Mouse (Mus musculus): ENCODE data around the gene Ggn. TPM values are rescaled to one million over a fixed set of nuclear protein-coding genes. Genes with fewer than 3 reads are reported as not detected.
"Not testable (repeated sequence)": the region's sequence is repeated elsewhere in the genome, so short reads cannot be mapped to it uniquely, and the experiment has no call there.

Ggn gene
- polyA plus RNA-seq, 1 experiment = 0.84 TPM

DNA sequence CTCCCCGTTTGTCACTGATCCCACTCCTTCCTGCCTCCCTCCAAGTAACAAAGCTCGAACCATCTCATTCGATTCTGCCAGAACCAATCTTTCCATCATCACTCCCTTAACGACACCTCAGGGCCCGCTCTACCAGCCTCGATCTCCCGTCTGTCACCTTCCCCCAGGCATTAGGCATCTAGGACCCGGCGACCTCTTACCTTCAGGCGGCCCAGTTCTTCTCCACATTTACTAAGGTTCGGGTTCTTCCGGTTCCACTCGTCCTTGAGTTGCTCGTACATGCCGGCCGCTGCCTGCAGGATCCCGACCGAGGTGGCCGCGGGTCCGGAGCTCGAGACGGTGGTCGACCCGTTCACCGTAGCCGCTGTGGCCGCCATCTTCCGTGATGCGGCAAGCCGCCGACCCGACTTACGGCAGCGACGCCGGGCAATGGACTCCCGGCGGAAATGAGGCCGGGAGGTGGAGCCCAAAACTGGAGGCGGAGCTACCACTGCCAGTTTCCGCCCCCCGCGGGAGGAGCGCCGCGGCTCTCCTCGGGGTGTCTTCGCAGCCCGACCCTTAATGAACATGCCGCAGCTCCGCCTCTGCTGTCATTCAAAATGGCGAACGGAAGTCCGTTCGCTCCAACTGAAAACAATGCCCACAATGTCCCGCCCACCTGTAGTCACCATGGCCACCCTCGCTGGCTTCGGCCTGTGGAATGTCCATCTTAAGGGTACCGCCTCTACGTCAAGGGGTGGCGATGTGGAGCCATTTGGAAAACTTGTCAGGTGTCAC, 10.3 kb downstream of the Ggn start, which contains the start of gene Psmd8:
Psmd8 (minus strand) TSS at position 625 of the 777 bp plus-strand sequence.
- Histone ChIP-seq H3K4me3 (ENCODE audit: extremely low read depth, insufficient read depth, insufficient read length) (peak within 1 kb of the TSS; percentile 68), H3K36me3 (ENCODE audit: control insufficient read depth, insufficient read depth, low read length) (peaks cover 12% of the 10 kb centered on the region), H3K27me3 (ENCODE audit: control insufficient read depth, insufficient read depth, low read length) (no peaks in the 10 kb centered on the region), H3K27ac (ENCODE audit: insufficient read depth, low read length) (peak within 1 kb of the TSS; percentile 72), H3K4me1 (ENCODE audit: control insufficient read depth, insufficient read depth, insufficient read length) (peaks cover 9% of the 10 kb centered on the region; the same call in 1 of the 2 replicates)
- TF ChIP-seq CTCF (IDR thresholded peaks at IDR 0.05; ENCODE audit: extremely low read depth, insufficient read depth, insufficient read length, insufficient replicate concordance) = no peak
- peak; percentile 91 for TF ChIP-seq POLR2A (IDR thresholded peaks at IDR 0.05; ENCODE audit: low read depth, low read length)
- DNase-seq (ENCODE audit: low read depth in 1 of 2, low spot score in 2 of 2) = peak; percentile 93 to 96
- WGBS = under 1% methylated on average over 62 of the region's 62 CpGs

DNA sequence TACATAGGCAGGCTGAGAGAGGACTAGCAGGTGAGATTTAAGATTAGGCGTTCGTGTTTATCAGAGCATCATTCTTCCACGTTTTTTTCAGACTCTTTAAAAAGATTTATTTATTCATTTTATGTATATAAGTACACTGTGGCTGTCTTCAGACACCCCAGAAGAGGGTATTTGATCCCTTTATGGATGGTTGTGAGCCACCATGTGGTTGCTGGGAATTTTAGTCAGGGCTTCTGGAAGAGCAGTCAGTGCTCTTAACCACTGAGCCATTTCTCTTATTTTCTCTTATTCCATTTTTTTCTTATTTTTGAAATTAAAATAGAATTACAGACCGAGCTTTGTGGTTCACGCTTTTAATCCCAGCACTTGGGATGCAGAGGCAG, 10.8 kb downstream of the Ggn start:
- 40% methylated on average over 5 of the region's 5 CpGs for WGBS
- Histone ChIP-seq H3K27me3 (ENCODE audit: control insufficient read depth, insufficient read depth, low read length) (no peaks in the 10 kb centered on the region), H3K27ac (ENCODE audit: insufficient read depth, low read length) (peak overlapping the region; percentile 72), H3K36me3 (ENCODE audit: control insufficient read depth, insufficient read depth, low read length) (peaks cover 6% of the 10 kb centered on the region), H3K4me1 (ENCODE audit: control insufficient read depth, insufficient read depth, insufficient read length) (peaks cover 9% of the 10 kb centered on the region; the same call in 1 of the 2 replicates), H3K4me3 (ENCODE audit: extremely low read depth, insufficient read depth, insufficient read length) (peak overlapping the region; percentile 65)
- no peak for DNase-seq (ENCODE audit: low read depth in 1 of 2, low spot score in 2 of 2)
- TF ChIP-seq CTCF (IDR thresholded peaks at IDR 0.05; ENCODE audit: extremely low read depth, insufficient read depth, insufficient read length, insufficient replicate concordance) = no peak

DNA sequence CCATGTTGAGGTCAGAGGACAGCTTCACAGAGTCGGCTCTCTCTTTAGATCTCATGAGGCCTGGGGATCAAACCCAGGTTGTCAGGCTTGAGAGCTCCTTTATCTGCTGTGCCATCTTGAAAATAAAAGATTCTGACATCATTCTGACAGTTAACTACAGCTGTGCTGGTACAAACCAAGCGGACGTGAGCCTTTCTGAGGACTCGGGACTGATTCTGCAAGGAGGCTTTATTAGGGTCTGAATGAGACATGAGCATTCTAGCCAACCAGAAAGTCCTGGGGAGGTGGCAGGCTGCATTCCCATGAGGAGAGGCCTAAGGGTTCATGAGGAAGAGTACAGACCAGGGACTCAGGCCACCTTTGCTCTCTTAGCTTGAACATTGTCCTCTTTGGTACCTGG, 11.3 kb downstream of the Ggn start:
- H3K27ac ChIP-seq (ENCODE audit: insufficient read depth, low read length); H3K36me3 ChIP-seq (ENCODE audit: control insufficient read depth, insufficient read depth, low read length); H3K27me3 ChIP-seq (ENCODE audit: control insufficient read depth, insufficient read depth, low read length); H3K4me3 ChIP-seq (ENCODE audit: extremely low read depth, insufficient read depth, insufficient read length); H3K4me1 ChIP-seq (ENCODE audit: control insufficient read depth, insufficient read depth, insufficient read length); DNase-seq (ENCODE audit: low read depth in 1 of 2, low spot score in 2 of 2): not testable (repeated sequence)
- WGBS = 71% methylated on average over 4 of the region's 4 CpGs

- H3K27ac ChIP-seq (ENCODE audit: insufficient read depth, low read length); H3K27me3 ChIP-seq (ENCODE audit: control insufficient read depth, insufficient read depth, low read length); DNase-seq (ENCODE audit: low read depth in 1 of 2, low spot score in 2 of 2); H3K4me1 ChIP-seq (ENCODE audit: control insufficient read depth, insufficient read depth, insufficient read length); H3K4me3 ChIP-seq (ENCODE audit: extremely low read depth, insufficient read depth, insufficient read length); H3K36me3 ChIP-seq (ENCODE audit: control insufficient read depth, insufficient read depth, low read length): not testable (repeated sequence)
- WGBS = 95% methylated on average over 1 of the region's 1 CpGs
These were observed 24.2 kb downstream of the Ggn start for GRCm38 (mm10) chr7:29194230-29194629.

- Histone ChIP-seq H3K4me3 (ENCODE audit: extremely low read depth, insufficient read depth, insufficient read length) (no peak overlapping the region), H3K27ac (ENCODE audit: insufficient read depth, low read length) (no peak overlapping the region), H3K4me1 (ENCODE audit: control insufficient read depth, insufficient read depth, insufficient read length) (no peaks in the 10 kb centered on the region), H3K36me3 (ENCODE audit: control insufficient read depth, insufficient read depth, low read length) (no peaks in the 10 kb centered on the region), H3K27me3 (ENCODE audit: control insufficient read depth, insufficient read depth, low read length) (no peaks in the 10 kb centered on the region)
- 48% methylated on average over 6 of the region's 6 CpGs for WGBS
- no peak for DNase-seq (ENCODE audit: low read depth in 1 of 2, low spot score in 2 of 2)
- TF ChIP-seq CTCF (IDR thresholded peaks at IDR 0.05; ENCODE audit: extremely low read depth, insufficient read depth, insufficient read length, insufficient replicate concordance) (no peak), POLR2A (IDR thresholded peaks at IDR 0.05; ENCODE audit: low read depth, low read length) (no peak)
These were observed 32.6 kb downstream of the Ggn start for GRCm38 (mm10) chr7:29202577-29202976.

DNA sequence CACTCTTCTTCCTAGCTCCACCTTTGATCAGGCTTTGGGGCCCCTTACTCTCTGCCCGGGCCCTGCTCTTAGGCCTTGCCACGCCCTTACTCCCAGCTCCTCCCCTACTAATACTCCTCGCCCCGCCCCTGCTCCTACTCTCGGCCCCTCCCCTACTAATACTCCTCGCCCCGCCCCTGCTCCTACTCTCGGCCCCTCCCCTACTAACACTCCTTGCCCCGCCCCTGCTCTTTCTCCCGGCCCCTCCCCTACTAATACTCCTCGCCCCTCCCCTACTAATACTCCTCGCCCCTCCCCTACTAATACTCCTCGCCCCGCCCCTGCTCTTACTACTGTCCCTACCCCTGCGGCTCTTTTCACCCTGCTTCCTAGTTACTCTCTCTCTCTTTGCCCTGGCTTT, 41.0 kb downstream of the Ggn start:
- not testable (repeated sequence) for H3K36me3 ChIP-seq (ENCODE audit: control insufficient read depth, insufficient read depth, low read length); H3K4me1 ChIP-seq (ENCODE audit: control insufficient read depth, insufficient read depth, insufficient read length); H3K27me3 ChIP-seq (ENCODE audit: control insufficient read depth, insufficient read depth, low read length)
- 9% methylated on average over 9 of the region's 15 CpGs for WGBS
- H3K27ac ChIP-seq (ENCODE audit: insufficient read depth, low read length) = peak overlapping the region; percentile 77
- H3K4me3 ChIP-seq (ENCODE audit: extremely low read depth, insufficient read depth, insufficient read length) = peak overlapping the region; percentile 67
- DNase-seq (ENCODE audit: low read depth in 1 of 2, low spot score in 2 of 2) = peak in 1 of 2 experiments; percentile 40

DNA sequence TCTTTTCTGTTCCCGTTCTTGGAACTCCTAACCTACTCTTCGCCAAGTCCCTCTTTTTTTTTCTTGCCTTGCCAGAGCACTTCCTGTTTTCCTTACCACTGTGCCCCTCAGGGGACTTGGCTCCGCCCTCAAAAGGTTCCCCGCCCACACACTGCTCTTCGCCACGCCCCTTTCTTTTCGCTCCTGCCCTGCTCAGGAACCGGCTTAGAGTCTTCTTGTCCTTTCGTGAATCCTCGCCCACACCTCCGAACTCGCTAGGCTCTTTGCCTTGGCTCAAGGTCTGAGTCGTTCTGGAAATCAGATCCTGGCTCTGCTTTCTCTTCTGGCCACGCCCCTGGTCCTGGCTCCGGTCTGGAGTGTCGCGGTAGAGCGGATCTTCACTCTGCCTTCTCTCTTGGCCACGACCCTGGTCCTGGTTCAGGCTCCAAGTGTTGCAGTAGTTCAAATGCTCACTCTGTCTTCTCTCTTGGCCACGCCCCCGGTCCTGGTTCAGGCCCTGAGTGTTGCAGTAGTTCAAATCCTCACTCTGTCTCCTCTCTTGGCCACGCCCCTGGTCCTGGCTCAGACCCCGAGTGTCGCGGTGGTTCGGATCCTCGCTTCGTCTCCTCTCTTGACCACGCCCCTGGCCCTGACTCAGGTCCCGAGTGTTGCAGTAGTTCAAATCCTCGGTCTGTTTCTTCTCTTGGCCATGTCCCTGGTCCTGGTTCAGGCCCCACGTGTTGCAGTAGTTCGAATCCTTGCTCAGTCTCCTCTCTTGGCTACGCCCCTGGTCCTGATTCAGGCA, 41.6 kb downstream of the Ggn start:
- Histone ChIP-seq H3K27me3 (ENCODE audit: control insufficient read depth, insufficient read depth, low read length) (no peaks in the 10 kb centered on the region), H3K27ac (ENCODE audit: insufficient read depth, low read length) (peak overlapping the region; percentile 77), H3K36me3 (ENCODE audit: control insufficient read depth, insufficient read depth, low read length) (no peaks in the 10 kb centered on the region), H3K4me1 (ENCODE audit: control insufficient read depth, insufficient read depth, insufficient read length) (no peaks in the 10 kb centered on the region), H3K4me3 (ENCODE audit: extremely low read depth, insufficient read depth, insufficient read length) (peak overlapping the region; percentile 67)
- peak; percentile 82 to 87 for DNase-seq (ENCODE audit: low read depth in 1 of 2, low spot score in 2 of 2)
- TF ChIP-seq POLR2A (IDR thresholded peaks at IDR 0.05; ENCODE audit: low read depth, low read length) = peak; percentile 4; the same call in 1 of the 2 replicates
- TF ChIP-seq CTCF (IDR thresholded peaks at IDR 0.05; ENCODE audit: extremely low read depth, insufficient read depth, insufficient read length, insufficient replicate concordance) = no peak
- 8% methylated on average over 34 of the region's 34 CpGs for WGBS

Measured in spleen, adult 2 months (tissue).